23 mouse cellular contexts compared by ENCODE assay signal in the genomic region with DNA sequence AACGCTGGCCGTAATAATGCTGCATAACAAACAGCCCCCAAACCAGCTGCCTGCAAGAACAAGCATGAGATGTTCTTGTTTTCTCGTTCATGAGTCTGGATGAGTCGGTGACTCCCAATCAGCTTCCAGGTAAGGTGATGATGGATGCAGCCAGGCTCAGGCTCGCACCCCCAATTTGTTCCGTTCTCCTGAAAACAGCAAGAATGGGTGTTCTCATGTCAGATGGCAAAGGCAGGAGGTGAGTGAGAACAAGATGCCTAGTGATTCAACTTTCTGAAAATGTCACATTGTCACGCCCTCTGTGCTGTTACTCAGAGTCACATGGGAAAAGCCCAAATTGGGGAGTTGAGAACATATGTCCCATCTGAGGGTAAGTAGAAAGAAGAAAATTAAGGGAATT. TPM values are rescaled to one million over a fixed set of nuclear protein-coding genes. Genes with fewer than 3 reads are reported as not detected.
A peak's percentile ranks its signal among the peaks of the same experiment; 100 is the strongest.
DNase-seq lines count a peak whose midpoint lies in the region; TF ChIP-seq lines count a peak whose summit lies in the region.
"Had no signal": no experiment of that assay in that cellular context is flagged by ENCODE, and none has a peak within 500 bp of the region (broad histone marks: within the 10 kb centered on the region; RNA-seq: fewer than 3 reads in every experiment).

No protein-coding gene starts in this region.

- DNase-seq in layer of hippocampus, adult 11-12 months (ENCODE audit: low spot score) = peak; percentile 43
- DNase-seq in layer of hippocampus, postnatal 25 days (ENCODE audit: extremely low spot score in 1 of 2, low spot score in 1 of 2) = no peak
- peak; percentile 44 to 58 for DNase-seq in layer of hippocampus, adult 2 months (ENCODE audit: low spot score in 2 of 2)
- DNase-seq in layer of hippocampus, adult 9-10 months (ENCODE audit: low spot score) = no peak
- DNase-seq in layer of hippocampus, adult 9-11 months = peak; percentile 60
- DNase-seq in cerebellum, postnatal 10 days = no peak
- DNase-seq in cerebellum, adult 11 months = no peak
- DNase-seq: adrenal gland, adult 8-10 months; adrenal gland, postnatal 14 days; adrenal gland, postnatal 36 days; B cell, adult 2 months; cerebellum, adult 18-20 months; cerebellum, adult 8-10 months; cerebellum, adult 9-11 months; cerebellum, postnatal 25 days; forebrain, postnatal 0 days had no signal

- H3K4me3 ChIP-seq in layer of hippocampus, adult 2 months = no peak overlapping the region
- H3K4me3 ChIP-seq: embryonic facial prominence, embryonic 10.5 days; embryonic facial prominence, embryonic 12.5 days; forebrain, embryonic 13.5 days; forebrain, embryonic 15.5 days had no signal

- H3K27ac ChIP-seq in layer of hippocampus, adult 2 months = peak overlapping the region; percentile 46; the same call in 1 of the 2 replicates
- H3K27ac ChIP-seq: embryonic facial prominence, embryonic 10.5 days; embryonic facial prominence, embryonic 12.5 days; forebrain, embryonic 13.5 days; forebrain, embryonic 15.5 days had no signal

- TF ChIP-seq CTCF in layer of hippocampus, adult 2 months (conservative IDR thresholded peaks at IDR 0.05) = no peak

RNA-seq across cellular contexts. Expression of a gene that starts 10.4 kb away (rescaled TPM):
- 1 to 10 TPM; 4.3 to 5.5 TPM for total RNA-seq in layer of hippocampus, postnatal 25 days (2021)
- total RNA-seq in layer of hippocampus, adult 2 months (2021) = 1 to 10 TPM; 4.8 TPM
- total RNA-seq: adrenal gland, adult 18-20 months; adrenal gland, postnatal 14 days; adrenal gland, postnatal 36 days had no signal

RNA-seq across cellular contexts. Expression of a gene that starts 21.1 kb away (rescaled TPM):
- total RNA-seq in layer of hippocampus, postnatal 25 days (2021) = 10 to 100 TPM; 21.6 to 22.7 TPM
- total RNA-seq in layer of hippocampus, adult 2 months (2021) = 10 to 100 TPM; 25.2 to 26.3 TPM

RNA-seq across cellular contexts. Expression of a gene that starts 37.7 kb away (rescaled TPM):
- 1 to 10 TPM in 1 of 2 experiments, under 1 TPM in 1; 0.74 to 1.2 TPM for total RNA-seq in layer of hippocampus, postnatal 25 days (2021)
- total RNA-seq in layer of hippocampus, adult 2 months (2021) = 1 to 10 TPM in 1 of 2 experiments, under 1 TPM in 1; 0.56 to 1.0 TPM
- total RNA-seq: adrenal gland, adult 18-20 months; adrenal gland, adult 8-10 months; adrenal gland, postnatal 14 days; adrenal gland, postnatal 36 days; CH12.LX; G1E had no signal

RNA-seq across cellular contexts. Expression of a gene that starts 52.0 kb away (rescaled TPM):
- 10 to 100 TPM; 53.4 to 57.4 TPM for total RNA-seq in layer of hippocampus, postnatal 25 days (2021)
- 10 to 100 TPM; 55.7 to 57.5 TPM for total RNA-seq in layer of hippocampus, adult 2 months (2021)

Comparison
In these comparisons a context has a peak if more than half of its experiments do, and no peak if none do; other contexts are left out.
1. DNase-seq: peak in layer of hippocampus, adult 11-12 months (single experiment), layer of hippocampus, adult 2 months (2 of 2) and layer of hippocampus, adult 9-11 months (single experiment); none in layer of hippocampus, postnatal 25 days (0 of 2), layer of hippocampus, adult 9-10 months (single experiment), cerebellum, postnatal 10 days (0 of 2) and cerebellum, adult 11 months (single experiment).